Mouse (Mus musculus) E14TG2a.4 (cell line): ENCODE data around the gene Zcchc3.

Experiments used
- H3K27me3 ChIP-seq: 2 replicates; pipeline ENCODE4 v1.6.1; 2014; ENCODE audit warnings: low read length, control low read depth; ENCODE audit not compliant: insufficient read depth
- H3K36me3 ChIP-seq: 2 replicates; pipeline ENCODE4 v1.6.1; 2014; ENCODE audit warnings: low read length, control low read depth; ENCODE audit not compliant: insufficient read depth
- H3K4me1 ChIP-seq: replicated peaks from 2 replicates; pipeline ENCODE4 v1.6.1; 2014; ENCODE audit warnings: low read depth, low read length, control low read depth
- H3K4me3 ChIP-seq: replicated peaks from 2 replicates; pipeline ENCODE4 v1.5.1; 2014; ENCODE audit warnings: mild to moderate bottlenecking, low read length
- H3K9me3 ChIP-seq: 2 replicates; pipeline ENCODE4 v1.6.1; 2014; ENCODE audit warnings: low read length, control low read depth
- CTCF ChIP-seq: conservative IDR thresholded peaks from 2 replicates; pipeline ENCODE4 v1.5.1; 2014; ENCODE audit warnings: low read length
- NANOG ChIP-seq: IDR thresholded peaks from 2 replicates; pipeline ENCODE4 v1.6.1; 2014; ENCODE audit warnings: borderline replicate concordance, low read length, mixed read lengths
- POU5F1 ChIP-seq: IDR thresholded peaks from 2 replicates; pipeline ENCODE4 v1.6.1; 2014; ENCODE audit warnings: low read length, borderline replicate concordance

Gene Zcchc3

DNA sequence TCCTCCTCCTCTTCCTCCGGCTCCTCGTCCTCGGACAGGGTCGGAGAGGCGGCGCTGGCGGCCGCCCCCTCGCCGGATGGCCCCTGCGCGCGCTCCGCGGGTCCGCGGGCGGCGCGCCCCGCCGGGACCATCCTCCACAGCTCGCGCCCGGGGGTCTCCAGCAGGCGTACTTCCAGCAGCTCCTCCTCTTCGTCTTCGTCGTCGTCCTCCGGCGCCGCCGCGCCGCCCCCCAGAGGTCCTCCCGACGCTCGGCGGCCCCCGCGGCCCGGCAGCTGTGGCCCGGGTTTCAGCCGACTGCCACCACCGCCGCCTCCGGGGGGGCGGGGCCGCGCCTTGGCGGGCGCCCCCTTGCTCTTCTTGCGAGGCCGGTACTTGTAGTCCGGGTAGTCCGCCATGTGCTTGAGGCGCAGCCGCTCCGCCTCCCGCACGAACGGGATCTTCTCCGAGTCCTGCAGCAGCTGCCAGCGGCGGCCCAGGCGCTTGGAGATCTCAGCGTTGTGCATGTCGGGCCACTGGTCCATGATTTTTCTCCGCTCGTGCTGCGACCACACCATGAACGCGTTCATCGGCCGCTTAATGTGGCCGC is 17.7 kb downstream of the Zcchc3 start:
- TF ChIP-seq POU5F1 = no peak
- Histone ChIP-seq H3K4me1 (peaks cover 65% of the 10 kb centered on the region), H3K9me3 (no peaks in the 10 kb centered on the region), H3K27me3 (no peaks in the 10 kb centered on the region), H3K4me3 (peak overlapping the region; percentile 91), H3K36me3 (peaks cover 23% of the 10 kb centered on the region)

DNA sequence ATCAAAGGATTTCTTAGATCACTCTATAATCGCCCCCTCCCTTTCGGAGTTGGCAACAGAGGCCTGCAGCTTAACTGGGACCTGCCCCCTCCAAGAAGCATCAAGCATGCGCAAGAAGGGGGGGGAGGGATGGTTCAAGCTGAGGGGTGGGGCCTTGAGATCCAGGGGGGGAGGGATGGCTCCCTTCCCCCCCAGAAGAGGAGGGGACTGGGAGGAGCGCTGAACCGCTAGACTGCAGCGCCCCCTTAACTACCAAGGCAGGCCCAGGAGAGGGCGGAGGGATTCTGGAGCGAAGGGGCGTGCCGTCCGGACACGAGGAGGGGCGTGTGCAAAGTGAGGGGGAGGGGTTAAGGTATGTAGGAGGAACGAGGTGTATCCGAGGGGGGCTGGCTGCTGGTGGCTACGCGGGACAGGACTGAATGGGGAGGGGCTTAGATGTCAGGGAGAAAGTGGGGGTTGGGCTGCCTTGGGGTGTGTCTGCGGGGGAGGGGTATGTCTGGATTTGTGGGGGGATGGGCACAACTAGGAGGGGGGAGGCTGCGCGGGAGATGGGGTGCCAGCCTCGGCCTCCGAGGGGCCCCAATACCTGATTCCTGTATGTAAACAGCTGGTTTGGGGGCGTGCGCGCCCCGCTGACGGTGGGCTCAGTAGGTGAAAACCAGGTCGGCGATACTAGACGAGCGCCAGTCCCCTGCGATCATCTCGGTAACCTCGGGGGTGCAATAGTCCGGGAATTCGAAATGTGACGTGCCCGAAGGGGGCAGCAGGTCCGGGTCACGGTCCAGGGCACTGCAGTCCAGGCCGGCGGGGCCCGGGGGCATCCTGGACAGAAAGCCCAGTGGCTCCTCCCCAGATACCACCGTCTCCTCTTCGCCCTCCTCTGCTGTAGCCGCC is 18.5 kb downstream of the Zcchc3 start:
- peak overlapping the region; percentile 91 for H3K4me3 ChIP-seq
- peaks cover 23% of the 10 kb centered on the region for H3K36me3 ChIP-seq
- TF ChIP-seq POU5F1 = no peak
- no peak for TF ChIP-seq NANOG
- no peak for TF ChIP-seq CTCF
- peaks cover 62% of the 10 kb centered on the region for H3K4me1 ChIP-seq
- H3K9me3 ChIP-seq = no peaks in the 10 kb centered on the region
- no peaks in the 10 kb centered on the region for H3K27me3 ChIP-seq

DNA sequence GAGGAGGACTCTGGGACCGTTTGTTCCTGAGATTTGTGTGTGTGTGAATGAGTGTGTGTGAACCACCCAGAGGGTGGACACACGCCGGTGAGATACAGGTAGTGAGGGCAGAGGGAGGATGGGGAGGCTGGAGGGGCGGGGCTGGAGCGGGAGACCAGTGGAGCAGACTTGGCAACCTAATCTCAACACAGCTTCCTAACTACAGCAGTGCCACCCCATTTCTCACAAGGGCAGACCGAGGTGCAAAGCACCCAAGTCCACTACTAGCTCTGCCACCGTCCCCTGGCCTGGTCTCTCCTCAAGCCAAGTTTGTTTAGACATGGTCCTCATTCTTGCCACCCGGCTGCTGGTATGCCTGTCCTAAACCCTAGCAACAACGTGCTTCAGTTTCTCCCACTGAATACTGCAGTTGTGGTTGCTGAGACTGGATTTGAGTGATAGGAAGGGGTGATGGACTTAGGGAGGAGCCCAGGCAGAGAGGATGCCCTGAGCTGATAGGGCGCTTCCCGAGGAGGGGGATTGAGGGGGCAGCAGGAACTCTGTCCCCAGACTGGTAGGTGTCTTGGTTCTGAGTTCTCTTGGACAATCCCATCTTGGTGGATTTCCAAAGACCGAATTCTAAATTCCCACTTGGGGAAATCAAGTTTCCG is 19.4 kb downstream of the Zcchc3 start:
- peak overlapping the region; percentile 91 for H3K4me3 ChIP-seq
- no peaks in the 10 kb centered on the region for H3K27me3 ChIP-seq
- no peaks in the 10 kb centered on the region for H3K9me3 ChIP-seq
- peaks cover 23% of the 10 kb centered on the region for H3K36me3 ChIP-seq
- TF ChIP-seq POU5F1 (no peak), CTCF (no peak), NANOG (no peak)
- peaks cover 60% of the 10 kb centered on the region for H3K4me1 ChIP-seq

DNA sequence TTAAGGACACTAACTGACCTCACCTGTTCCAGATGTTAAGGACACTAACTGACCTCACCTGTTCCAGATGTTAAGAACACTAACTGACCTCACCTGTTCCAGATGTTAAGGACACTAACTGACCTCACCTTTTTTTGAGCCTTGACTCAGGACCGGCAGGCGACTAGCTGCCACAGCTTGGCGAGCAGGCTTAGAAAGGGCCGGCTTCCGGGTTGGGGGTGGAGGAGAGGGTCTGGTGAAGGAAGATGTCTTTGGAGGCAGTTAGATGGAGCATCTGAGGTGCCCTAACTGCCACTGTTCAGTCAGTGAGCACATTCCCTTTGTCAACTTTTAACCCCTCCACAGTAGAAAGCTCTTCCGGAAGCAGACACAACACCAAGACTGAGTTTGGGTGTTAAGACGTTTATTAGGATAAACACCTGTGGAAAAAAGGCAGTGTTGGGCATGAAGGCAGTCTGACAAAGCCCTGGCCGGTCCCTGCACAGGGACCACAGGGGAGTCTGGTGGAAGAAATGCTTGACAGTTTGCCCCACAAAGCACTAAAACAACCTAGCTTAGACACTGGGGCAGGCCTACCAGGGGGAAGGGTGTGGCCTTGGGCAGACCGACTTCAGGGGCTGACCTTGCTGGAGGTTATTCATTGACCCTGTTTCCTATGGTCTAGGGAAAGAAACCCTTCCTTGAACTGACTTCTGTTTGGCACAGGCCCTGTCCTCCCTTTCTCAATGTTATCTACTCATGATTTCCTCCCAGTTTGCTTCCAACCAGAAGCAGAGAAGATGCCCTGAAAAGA is 21.4 kb downstream of the Zcchc3 start:
- no peaks in the 10 kb centered on the region for H3K9me3 ChIP-seq
- peak overlapping the region; percentile 91 for H3K4me3 ChIP-seq
- H3K36me3 ChIP-seq = peaks cover 23% of the 10 kb centered on the region
- H3K27me3 ChIP-seq = no peaks in the 10 kb centered on the region
- TF ChIP-seq POU5F1 (no peak), NANOG (no peak), CTCF (no peak)
- H3K4me1 ChIP-seq = peaks cover 51% of the 10 kb centered on the region

DNA sequence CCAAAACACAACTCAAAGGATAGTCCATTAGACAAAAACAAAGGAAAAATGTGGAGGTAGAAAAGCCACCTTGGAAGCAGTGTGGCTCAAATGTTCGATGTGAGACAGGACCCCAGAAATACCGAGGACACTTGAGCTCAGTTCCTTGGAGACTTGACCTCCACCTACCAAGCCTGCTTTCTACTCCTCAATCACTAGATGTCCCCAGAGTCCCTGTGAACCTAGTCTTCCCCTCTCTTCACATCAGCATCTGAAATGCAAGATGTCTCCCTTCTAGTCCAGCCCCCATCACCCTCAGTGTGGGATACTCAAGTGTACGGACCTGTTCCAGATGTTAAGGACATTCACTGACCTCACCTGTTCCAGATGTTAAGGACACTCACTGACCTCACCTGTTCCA is 22.0 kb downstream of the Zcchc3 start:
- Histone ChIP-seq H3K27me3 (no peaks in the 10 kb centered on the region), H3K4me3 (no peak overlapping the region), H3K36me3 (peaks cover 23% of the 10 kb centered on the region), H3K4me1 (peaks cover 51% of the 10 kb centered on the region), H3K9me3 (no peaks in the 10 kb centered on the region)
- TF ChIP-seq NANOG (no peak), POU5F1 (no peak), CTCF (peak; percentile 45)

DNA sequence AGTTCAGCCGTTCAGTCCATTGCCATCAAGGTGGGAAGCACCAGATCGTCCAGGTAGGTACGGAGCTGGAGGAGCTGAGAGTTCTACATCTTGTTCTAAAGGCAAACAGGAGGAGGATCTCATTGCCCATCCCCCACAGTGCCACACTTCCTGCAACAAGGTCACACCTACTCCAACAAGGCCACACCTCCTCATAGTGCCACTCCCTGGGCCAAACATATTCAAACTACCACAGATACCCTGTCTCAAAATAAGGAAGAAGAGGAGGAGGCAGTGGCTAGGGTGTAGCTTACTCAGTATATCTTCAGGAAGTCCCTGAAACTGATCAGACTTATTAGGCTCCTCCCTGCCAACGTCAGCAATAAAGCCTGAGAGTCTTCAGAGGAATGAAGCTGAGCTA is 30.6 kb downstream of the Zcchc3 start:
- TF ChIP-seq NANOG = no peak
- TF ChIP-seq CTCF = no peak
- no peak for TF ChIP-seq POU5F1
- H3K36me3 ChIP-seq = no peaks in the 10 kb centered on the region
- no peak overlapping the region for H3K4me3 ChIP-seq
- H3K27me3 ChIP-seq = no peaks in the 10 kb centered on the region
- H3K4me1 ChIP-seq = peaks cover 20% of the 10 kb centered on the region
- peaks cover 8% of the 10 kb centered on the region for H3K9me3 ChIP-seq

DNA sequence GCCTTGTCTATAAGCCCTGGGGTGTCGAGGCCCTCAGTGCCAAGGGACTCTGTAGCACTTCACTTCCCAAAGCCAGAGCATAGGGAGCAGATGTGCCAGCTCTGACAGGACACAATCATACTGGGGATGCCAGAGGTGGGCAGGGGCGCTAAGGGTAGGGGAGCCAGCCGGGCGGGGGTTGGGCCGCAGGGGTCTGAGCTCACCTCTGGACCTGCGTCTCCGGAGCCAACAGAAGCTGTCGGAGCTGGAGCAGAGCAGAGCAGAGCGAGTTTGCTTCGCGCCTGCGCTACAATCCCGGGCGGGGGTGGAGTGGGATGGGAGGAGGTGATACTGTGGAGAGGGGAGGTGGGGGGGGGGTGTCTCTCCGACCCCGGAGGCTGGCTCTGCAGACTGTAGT is 38.5 kb downstream of the Zcchc3 start, which contains the start of gene Nrsn2:
Nrsn2 (minus strand) TSS at position 294 of the 397 bp plus-strand sequence.
- peak within 1 kb of the TSS; percentile 67 for H3K4me3 ChIP-seq
- peaks cover 52% of the 10 kb centered on the region for H3K4me1 ChIP-seq
- TF ChIP-seq NANOG (no peak), POU5F1 (no peak), CTCF (no peak)
- peaks cover 4% of the 10 kb centered on the region for H3K27me3 ChIP-seq
- H3K36me3 ChIP-seq = no peaks in the 10 kb centered on the region
- H3K9me3 ChIP-seq = no peaks in the 10 kb centered on the region
